Mouse (Mus musculus): ENCODE data around the gene Ldhd. TPM values are rescaled to one million over a fixed set of nuclear protein-coding genes. Genes with fewer than 3 reads are reported as not detected.
A peak's percentile ranks its signal among the peaks of the same experiment; 100 is the strongest.

Ldhd gene
- 12.8 TPM for polyA plus RNA-seq (2021)

DNA sequence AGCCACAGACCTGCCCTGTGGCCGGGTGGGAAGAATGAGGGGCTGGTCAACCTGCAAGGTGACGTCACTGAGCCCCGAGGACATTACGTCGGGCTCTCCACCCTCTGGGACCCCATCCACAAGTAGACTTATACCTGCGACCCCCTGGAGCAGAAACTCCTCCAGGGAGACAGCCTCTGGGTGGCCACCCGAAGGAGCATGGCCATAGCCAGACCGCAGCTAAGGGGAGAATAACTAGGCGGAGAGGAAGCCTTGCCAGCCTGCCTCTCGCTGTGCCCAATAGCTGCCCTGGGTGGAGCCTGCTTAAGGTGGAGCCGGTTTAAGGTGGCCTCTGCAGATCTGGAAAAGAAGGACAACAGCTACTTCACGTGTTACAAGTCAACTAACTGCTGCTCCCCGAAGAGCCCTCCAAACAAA, at the start of gene Ldhd:
Ldhd (minus strand) TSS at position 270 of the 417 bp plus-strand sequence.
- ChIA-PET CTCF (interaction anchor here (1.1 kb wide), 1 partner anchor 11 kb away, joined by 3 read pairs; no protein-coding TSS in a partner anchor), POLR2A (no interaction called here)
- ATAC-seq (peak; percentile 63), DNase-seq (ENCODE audit: low read depth, low spot score) (no peak)
- in situ Hi-C loops (cut with MboI; ENCODE audit: low pct_unique_long_range_greater_than_20kb) = no loop called here
- no peaks in the 10 kb centered on the region for H3K27me3 ChIP-seq
- TF ChIP-seq CTCF (IDR thresholded peaks at IDR 0.05) = no peak

DNA sequence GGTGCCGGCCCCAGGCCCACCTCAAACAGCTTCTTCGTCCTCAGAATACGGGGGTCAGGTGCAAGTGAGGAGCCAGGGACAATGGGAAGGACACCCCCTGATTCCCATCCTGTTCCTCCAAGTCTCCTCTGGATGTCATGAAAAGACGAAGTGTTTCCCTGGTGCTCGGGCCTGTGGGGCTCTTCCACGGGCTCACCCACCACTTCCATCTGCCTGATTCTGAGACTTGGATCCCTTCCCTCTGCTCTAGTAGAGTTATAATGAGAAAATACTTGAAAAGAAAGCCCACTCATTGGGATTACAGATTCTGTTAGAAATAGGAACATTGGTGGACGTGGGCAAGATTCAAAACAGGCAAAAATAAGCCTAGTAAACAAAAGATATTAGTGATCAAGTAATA, 48.7 kb upstream of the Ldhd start:
- no peak for TF ChIP-seq CTCF (IDR thresholded peaks at IDR 0.05)
- ChIA-PET POLR2A (no interaction called here), CTCF (no interaction called here)
- no peak for DNase-seq (ENCODE audit: low read depth, low spot score)
- H3K27me3 ChIP-seq = no peaks in the 10 kb centered on the region
- in situ Hi-C loops (cut with MboI; ENCODE audit: low pct_unique_long_range_greater_than_20kb) = loop anchor here (5.0 kb wide), 3 partner anchors 58 to 243 kb away; no protein-coding TSS in a partner anchor
- no peak for ATAC-seq

DNA sequence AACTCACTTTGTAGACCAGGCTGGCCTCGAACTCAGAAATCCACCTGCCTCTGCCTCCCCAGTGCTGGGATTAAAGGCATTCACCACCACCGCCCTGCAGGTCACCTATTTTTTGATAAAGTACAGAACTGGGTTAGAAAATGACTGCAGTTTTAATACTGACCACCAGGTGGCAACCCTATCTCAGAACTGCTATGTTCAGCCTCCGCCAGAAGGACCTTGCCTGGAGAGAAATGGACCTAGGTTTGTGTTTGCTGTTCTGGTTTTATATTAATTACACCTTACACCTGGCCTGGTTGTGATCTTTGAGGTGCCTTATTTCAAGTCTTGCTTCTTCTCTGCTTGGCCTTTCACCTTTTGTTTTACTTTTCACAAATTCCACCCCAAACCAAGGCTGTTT, 47.9 kb upstream of the Ldhd start:
- DNase-seq (ENCODE audit: low read depth, low spot score) (no peak), ATAC-seq (peak; percentile 71)
- in situ Hi-C loops (cut with MboI; ENCODE audit: low pct_unique_long_range_greater_than_20kb) = loop anchor here (5.0 kb wide), 3 partner anchors 59 to 244 kb away; no protein-coding TSS in a partner anchor
- no peaks in the 10 kb centered on the region for H3K27me3 ChIP-seq
- peak; percentile 92 for TF ChIP-seq CTCF (IDR thresholded peaks at IDR 0.05)
- ChIA-PET POLR2A (no interaction called here), CTCF (no interaction called here)

DNA sequence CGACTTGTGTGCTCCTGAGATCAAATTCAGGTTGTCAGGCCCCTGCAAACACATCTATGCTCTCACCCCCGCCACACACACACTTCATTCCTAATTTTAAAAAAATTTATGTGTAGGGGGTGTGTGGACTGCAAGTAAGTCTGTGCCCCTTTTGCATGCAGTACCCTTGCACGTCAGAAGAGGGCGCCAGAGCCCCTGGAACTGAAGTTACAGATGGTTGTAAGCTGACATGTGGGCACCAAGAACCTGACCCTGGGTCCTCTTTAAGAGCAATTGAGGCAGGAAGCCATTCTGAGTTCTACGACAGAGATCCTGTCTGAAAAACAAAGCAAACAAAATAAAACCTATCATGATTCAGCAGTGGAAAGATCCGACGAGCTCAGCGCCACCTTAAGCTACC, 46.1 kb upstream of the Ldhd start:
- no peaks in the 10 kb centered on the region for H3K27me3 ChIP-seq
- TF ChIP-seq CTCF (IDR thresholded peaks at IDR 0.05) = peak; percentile 74
- ATAC-seq = no peak
- DNase-seq (ENCODE audit: low read depth, low spot score) = no peak
- ChIA-PET POLR2A (no interaction called here), CTCF (interaction anchor here (0.7 to 0.9 kb wide), 2 partner anchors 13 to 58 kb away, joined by 3 to 6 read pairs; no protein-coding TSS in a partner anchor)
- in situ Hi-C loops (cut with MboI; ENCODE audit: low pct_unique_long_range_greater_than_20kb) = loop anchor here (5.0 kb wide), 3 partner anchors 61 to 246 kb away; no protein-coding TSS in a partner anchor

DNA sequence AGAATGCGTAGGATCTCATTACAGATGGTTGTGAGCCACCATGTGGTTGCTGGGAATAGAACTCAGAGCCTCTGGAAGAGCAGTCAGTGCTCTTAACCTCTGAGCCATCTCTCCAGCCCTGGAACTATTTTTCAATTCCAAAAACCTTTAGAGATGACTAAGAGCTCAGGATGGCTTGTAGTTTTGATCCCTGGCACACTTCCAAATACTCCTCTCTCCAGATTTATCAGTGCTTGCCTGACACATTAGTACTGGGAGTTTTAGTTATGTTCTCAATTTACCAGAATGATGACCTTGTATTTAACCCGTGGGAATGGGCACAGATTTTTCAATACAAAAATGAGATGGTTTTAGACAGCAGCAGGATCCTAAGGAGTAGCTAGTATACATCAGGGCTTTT, 36.6 kb upstream of the Ldhd start:
- POLR2A ChIA-PET = no interaction called here
- H3K27me3 ChIP-seq = no peaks in the 10 kb centered on the region
- DNase-seq (ENCODE audit: low read depth, low spot score) = no peak
- CTCF ChIA-PET = interaction anchor here (1.1 to 1.9 kb wide), 2 partner anchors 132 to 159 kb away, joined by 3 to 4 read pairs; no protein-coding TSS in a partner anchor
- in situ Hi-C loops (cut with MboI; ENCODE audit: low pct_unique_long_range_greater_than_20kb) = loop anchor here (5.0 to 10.0 kb wide), 2 partner anchors 134 to 322 kb away; no protein-coding TSS in a partner anchor
- ATAC-seq = no peak
- TF ChIP-seq CTCF (IDR thresholded peaks at IDR 0.05) = no peak

DNA sequence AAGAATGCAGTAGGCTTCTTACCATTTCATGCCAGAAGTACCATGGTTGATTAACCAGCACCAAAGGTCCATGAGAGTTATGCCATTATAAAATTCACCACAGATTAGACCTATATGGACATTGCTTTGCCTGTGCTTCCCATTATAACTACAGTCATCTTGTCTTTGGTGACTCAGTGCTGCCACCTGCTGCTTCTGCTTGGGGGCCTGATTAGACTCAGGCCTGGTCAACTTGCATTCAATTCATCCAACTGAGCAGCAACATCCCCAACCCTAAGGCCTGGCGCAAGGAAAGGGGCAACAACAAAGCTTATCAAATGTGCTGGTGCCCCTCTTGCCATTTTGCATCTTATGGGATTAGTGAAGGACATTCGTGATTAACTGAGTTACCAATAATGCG, 32.3 kb upstream of the Ldhd start:
- POLR2A ChIA-PET = interaction anchor here (0.9 to 1.1 kb wide), 2 partner anchors 125 to 127 kb away, joined by 3 read pairs; partner anchors contain the start of gene Znrf1
- H3K27me3 ChIP-seq = no peaks in the 10 kb centered on the region
- CTCF ChIA-PET = interaction anchor here (1.2 to 1.9 kb wide), 8 partner anchors 12 to 243 kb away, joined by 3 to 5 read pairs (median 4); no protein-coding TSS in a partner anchor
- DNase-seq (ENCODE audit: low read depth, low spot score) (no peak), ATAC-seq (peak; percentile 60)
- in situ Hi-C loops (cut with MboI; ENCODE audit: low pct_unique_long_range_greater_than_20kb) = loop anchor here (10.0 kb wide), 1 partner anchor 318 kb away; no protein-coding TSS in a partner anchor
- TF ChIP-seq CTCF (IDR thresholded peaks at IDR 0.05) = peak; percentile 83

DNA sequence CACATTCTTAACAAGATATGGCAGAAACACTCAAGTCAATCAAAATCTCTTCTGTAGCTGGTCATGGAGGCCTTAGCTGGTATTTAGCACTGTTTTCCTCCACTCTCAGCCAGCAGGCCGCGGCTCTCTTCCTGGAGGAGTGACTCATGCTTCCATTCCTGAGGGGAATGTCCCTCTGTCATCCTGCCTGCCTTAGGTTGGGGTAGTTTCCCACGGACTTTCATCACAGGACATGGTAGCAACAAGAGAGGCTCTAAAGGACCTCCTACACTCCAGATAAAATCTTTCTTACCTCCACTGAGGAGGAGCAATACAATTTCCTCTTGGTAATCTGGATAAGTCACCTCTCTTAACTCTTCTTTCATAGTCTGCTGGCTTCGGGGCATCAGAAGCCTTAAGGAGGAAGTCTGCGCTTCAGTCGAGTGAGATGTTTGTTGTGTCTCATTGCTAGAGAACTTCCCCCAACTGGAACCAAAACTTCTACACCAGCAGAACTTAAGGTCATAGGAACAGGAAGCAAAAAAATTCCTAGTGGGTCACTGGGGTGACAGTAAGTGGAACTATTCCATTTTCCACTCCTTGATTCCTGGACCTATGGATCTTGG, 28.7 kb upstream of the Ldhd start:
- H3K27me3 ChIP-seq = no peaks in the 10 kb centered on the region
- in situ Hi-C loops (cut with MboI; ENCODE audit: low pct_unique_long_range_greater_than_20kb) = no loop called here
- ChIA-PET POLR2A (no interaction called here), CTCF (no interaction called here)
- ATAC-seq (peak; percentile 55), DNase-seq (ENCODE audit: low read depth, low spot score) (peak; percentile 68)
- TF ChIP-seq CTCF (IDR thresholded peaks at IDR 0.05) = no peak

DNA sequence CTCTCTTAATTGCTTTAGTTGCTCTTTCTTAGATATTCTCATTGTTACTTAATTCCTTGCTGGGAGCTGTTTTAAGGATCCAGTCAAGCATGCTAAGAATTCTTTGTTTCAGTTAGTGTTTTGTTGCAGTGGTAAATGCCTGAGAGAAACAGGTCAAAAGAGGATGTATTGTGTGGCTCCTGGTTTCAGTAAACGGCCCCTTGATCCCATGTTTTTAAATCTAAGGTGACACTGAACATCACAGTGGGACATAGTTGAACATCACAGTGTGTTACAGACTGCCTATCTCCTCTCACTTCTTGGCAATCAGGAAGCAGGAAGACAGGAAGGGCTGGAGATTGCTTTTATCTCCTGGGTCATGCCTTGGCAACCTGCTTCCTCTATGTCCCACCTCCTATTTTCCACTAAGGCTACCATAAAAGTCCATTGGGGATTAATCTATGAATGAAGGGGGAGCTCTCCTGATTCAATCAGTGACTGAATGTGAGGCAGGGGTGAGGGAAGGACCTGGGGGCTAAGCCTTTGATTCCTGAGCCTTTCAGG, 27.2 kb upstream of the Ldhd start:
- POLR2A ChIA-PET = interaction anchor here (1.0 kb wide), 1 partner anchor 14 kb away, joined by 3 read pairs; the partner anchor contains the start of gene Zfp1
- DNase-seq (ENCODE audit: low read depth, low spot score) (no peak), ATAC-seq (no peak)
- in situ Hi-C loops (cut with MboI; ENCODE audit: low pct_unique_long_range_greater_than_20kb) = no loop called here
- no peak for TF ChIP-seq CTCF (IDR thresholded peaks at IDR 0.05)
- no peaks in the 10 kb centered on the region for H3K27me3 ChIP-seq
- CTCF ChIA-PET = no interaction called here

DNA sequence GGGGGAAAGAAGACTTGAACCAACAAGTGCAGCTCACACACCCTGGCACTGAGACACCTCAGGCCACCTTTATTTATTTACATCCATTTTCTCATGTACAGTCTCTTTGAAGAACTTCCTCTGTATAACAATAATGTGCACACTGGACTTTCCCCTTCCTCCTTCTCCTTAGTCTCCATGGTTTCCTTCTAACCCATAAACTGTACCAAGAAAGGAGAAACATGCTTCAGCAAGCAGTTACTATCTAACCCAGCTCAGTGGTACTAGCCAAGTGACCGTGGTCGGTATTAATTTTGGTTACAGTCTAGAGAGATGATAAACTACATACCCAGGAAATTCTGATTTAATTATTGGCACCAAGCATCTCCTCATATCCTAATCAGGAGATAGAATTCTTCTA, 23.4 kb upstream of the Ldhd start:
- TF ChIP-seq CTCF (IDR thresholded peaks at IDR 0.05) = no peak
- CTCF ChIA-PET = no interaction called here
- in situ Hi-C loops (cut with MboI; ENCODE audit: low pct_unique_long_range_greater_than_20kb) = no loop called here
- no peaks in the 10 kb centered on the region for H3K27me3 ChIP-seq
- ATAC-seq (no peak), DNase-seq (ENCODE audit: low read depth, low spot score) (no peak)
- POLR2A ChIA-PET = no interaction called here

DNA sequence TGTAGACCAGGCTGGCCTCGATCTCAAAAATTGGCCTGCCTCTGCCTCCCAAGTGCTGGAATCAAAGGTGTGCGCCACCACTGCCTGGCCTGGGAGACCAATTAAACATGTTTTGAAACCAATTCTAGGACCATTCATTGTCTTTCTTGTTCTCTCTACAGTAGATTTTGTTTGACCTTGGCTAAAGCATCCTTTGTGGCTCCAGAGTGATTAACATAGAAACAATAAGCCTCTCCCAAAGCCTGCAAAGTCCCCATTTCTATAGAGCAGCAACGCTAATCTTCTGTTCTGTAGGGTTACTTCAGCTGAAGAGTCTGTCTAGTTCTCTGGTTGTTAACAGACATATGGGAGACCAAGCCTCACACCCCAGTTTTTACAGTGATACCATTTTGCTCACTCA, 20.5 kb upstream of the Ldhd start:
- ChIA-PET POLR2A (no interaction called here), CTCF (interaction anchor here (1.4 kb wide), 1 partner anchor 12 kb away, joined by 4 read pairs; no protein-coding TSS in a partner anchor)
- DNase-seq (ENCODE audit: low read depth, low spot score) = no peak
- H3K27me3 ChIP-seq = no peaks in the 10 kb centered on the region
- no peak for TF ChIP-seq CTCF (IDR thresholded peaks at IDR 0.05)
- ATAC-seq = no peak
- in situ Hi-C loops (cut with MboI; ENCODE audit: low pct_unique_long_range_greater_than_20kb) = no loop called here

DNA sequence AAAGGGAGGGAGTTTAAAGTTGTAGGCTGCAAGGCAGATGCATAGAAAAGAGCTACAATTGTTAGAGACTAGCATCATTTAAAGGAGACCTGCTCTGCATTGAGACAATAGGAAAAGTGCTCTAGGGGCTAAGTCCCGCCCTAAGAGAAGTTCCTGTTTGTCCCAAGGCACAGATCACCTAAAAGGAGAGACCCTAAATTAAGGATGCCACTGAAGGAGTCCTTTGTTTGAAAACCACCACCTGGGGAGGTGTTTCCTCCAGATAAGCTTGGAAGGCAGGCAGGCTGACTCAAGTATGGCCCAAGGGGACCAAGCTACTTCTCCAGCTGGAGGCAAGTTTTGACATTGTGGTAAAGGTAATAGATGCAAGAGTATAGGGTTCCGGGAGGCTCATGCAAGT, 18.7 kb upstream of the Ldhd start:
- ChIA-PET POLR2A (no interaction called here), CTCF (no interaction called here)
- ATAC-seq (no peak), DNase-seq (ENCODE audit: low read depth, low spot score) (no peak)
- no peaks in the 10 kb centered on the region for H3K27me3 ChIP-seq
- TF ChIP-seq CTCF (IDR thresholded peaks at IDR 0.05) = no peak
- in situ Hi-C loops (cut with MboI; ENCODE audit: low pct_unique_long_range_greater_than_20kb) = no loop called here
